Mouse (Mus musculus) embryonic facial prominence, embryonic 11.5 days (tissue): Measurements from ENCODE around the gene Rnf183. TPM values are rescaled to one million over a fixed set of nuclear protein-coding genes. Genes with fewer than 3 reads are reported as not detected.

Source experiments
- ATAC-seq: fragments of 200-750 bp; cut with Nextera tagmentation; replicated peaks from 2 replicates; pipeline ENCODE4 v1.8.0; 2017; ENCODE audit warnings: low read depth; ENCODE audit not compliant: insufficient number of reproducible peaks, low FRiP score, low TSS enrichment
- DNase-seq: peaks from one replicate; pipeline ENCODE4 v3.0.0-alpha.2; 2015; ENCODE audit warnings: low spot score
- H3K27ac ChIP-seq: fragments of 300-500 bp; sonication (generic); replicated peaks from 2 replicates; pipeline ENCODE4 v1.5.1; 2014; ENCODE audit warnings: mild to moderate bottlenecking, low read depth, low read length, control low read depth
- H3K27me3 ChIP-seq: fragments of 300-500 bp; sonication (generic); 2 replicates; pipeline ENCODE4 v1.6.1; 2014; ENCODE audit warnings: mild to moderate bottlenecking, low read length, moderate library complexity, mixed read lengths; ENCODE audit not compliant: control insufficient read depth, insufficient read depth
- H3K36me3 ChIP-seq: fragments of 300-500 bp; sonication (generic); replicated peaks from 2 replicates; pipeline ENCODE4 v1.6.1; 2014; ENCODE audit warnings: low read depth, mild to moderate bottlenecking, low read length, moderate library complexity, mixed read lengths; ENCODE audit not compliant: control insufficient read depth, insufficient read depth
- H3K4me1 ChIP-seq: fragments of 300-500 bp; sonication (generic); 2 replicates; pipeline ENCODE4 v1.6.1; 2014; ENCODE audit warnings: low read length, mixed read lengths; ENCODE audit not compliant: control insufficient read depth, insufficient read depth
- H3K4me2 ChIP-seq: fragments of 300-500 bp; sonication (generic); 2 replicates; pipeline ENCODE4 v1.6.1; 2014; ENCODE audit warnings: low read depth, mild to moderate bottlenecking, control low read depth, low read length, moderate library complexity
- H3K4me3 ChIP-seq: fragments of 300-500 bp; sonication (generic); 2 replicates; pipeline ENCODE4 v1.5.1; 2014; ENCODE audit warnings: low read depth, low read length, control low read depth
- H3K9ac ChIP-seq: fragments of 300-500 bp; sonication (generic); replicated peaks from 2 replicates; pipeline ENCODE4 v1.6.1; 2014; ENCODE audit warnings: mild to moderate bottlenecking, control low read depth, low read length
- H3K9me3 ChIP-seq: fragments of 300-500 bp; sonication (generic); replicated peaks from 2 replicates; pipeline ENCODE4 v1.6.1; 2016; ENCODE audit warnings: mild to moderate bottlenecking, low read length, inconsistent platforms, mixed read lengths; ENCODE audit not compliant: control insufficient read depth
- WGBS: fragments of 180-500 bp; shearing (Covaris S2); extraction: QIAGEN DNeasy Blood & Tissue Kit; methylation state at CpG from one replicate; pipeline ENCODE4 v1.1.7; 2014; 5-methylcytosine and 5-hydroxymethylcytosine counted together
- polyA plus RNA-seq: library from polyadenylated mRNA; unstranded; fragments of >200 nt; fragmentation: Nextera tagmentation; extraction: Ambion mirVana; gene quantifications from 2 replicates; pipeline ENCODE4 v1.2.1, GENCODE M21; 2014

Gene Rnf183
- polyA plus RNA-seq, 1 experiment from 2014 or later = not detected

DNA sequence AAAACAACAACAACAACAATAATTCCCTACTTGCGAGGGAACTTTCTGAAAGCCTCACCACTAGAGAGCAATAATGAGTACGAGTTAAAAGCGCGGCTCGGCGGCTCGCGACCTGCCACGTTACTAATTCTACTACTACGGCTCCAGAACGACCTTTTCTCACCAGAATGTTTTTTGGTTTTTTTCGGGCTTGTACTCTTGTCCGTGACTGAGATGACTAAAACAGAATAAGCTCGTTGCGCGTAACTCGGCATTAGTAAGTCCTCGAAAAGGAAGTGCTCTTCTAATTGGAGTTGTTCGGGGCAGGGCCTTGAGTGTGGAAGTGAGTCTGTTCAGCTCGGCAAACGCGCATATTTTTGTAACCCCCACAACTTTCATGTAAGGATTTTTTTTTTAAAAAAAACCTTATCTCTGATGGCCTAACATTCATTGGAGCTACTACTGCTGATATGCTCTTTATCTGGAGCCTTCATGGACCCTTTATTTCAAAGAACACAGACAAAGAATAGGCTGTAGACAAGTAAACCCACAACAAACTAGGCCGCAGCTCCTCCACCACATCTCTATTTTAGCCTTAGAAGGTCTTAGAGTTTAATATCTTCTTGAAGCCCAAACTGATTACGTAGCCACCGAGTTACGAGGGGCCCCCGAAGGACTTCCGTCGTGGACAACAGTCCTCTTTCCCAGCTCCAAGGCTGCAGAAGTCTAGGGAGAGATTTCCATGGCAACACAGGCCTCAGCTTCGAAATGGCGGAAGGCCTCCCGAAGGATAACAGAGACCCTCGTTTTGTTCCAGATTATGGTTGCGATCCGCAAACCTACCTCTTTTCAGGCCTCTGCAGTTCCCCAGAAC lies 27.1 kb downstream of the Rnf183 start:
- Histone ChIP-seq H3K4me1 (no peaks in the 10 kb centered on the region; the same call in 1 of the 2 replicates), H3K27ac (peak overlapping the region; percentile 52), H3K4me2 (peak overlapping the region; percentile 32), H3K9ac (peak overlapping the region; percentile 84), H3K9me3 (no peaks in the 10 kb centered on the region), H3K4me3 (peak overlapping the region; percentile 70), H3K36me3 (no peaks in the 10 kb centered on the region; the same call in 1 of the 2 replicates), H3K27me3 (no peaks in the 10 kb centered on the region)
- DNase-seq (peak; percentile 87), ATAC-seq (no peak; the same call in 1 of the 2 replicates)
- under 1% methylated on average over 35 of the region's 35 CpGs for WGBS

GRCm38 (mm10) chr4:62406133-62406532 lies 28.9 kb downstream of the Rnf183 start:
- Histone ChIP-seq H3K27me3 (no peaks in the 10 kb centered on the region), H3K4me1 (no peaks in the 10 kb centered on the region; the same call in 1 of the 2 replicates), H3K4me2 (no peak overlapping the region), H3K9ac (no peak overlapping the region), H3K4me3 (no peak overlapping the region), H3K27ac (no peak overlapping the region), H3K9me3 (no peaks in the 10 kb centered on the region), H3K36me3 (peaks cover 8% of the 10 kb centered on the region)
- 85% methylated on average over 4 of the region's 4 CpGs for WGBS
- DNase-seq (no peak), ATAC-seq (no peak)

GRCm38 (mm10) chr4:62398956-62399355 lies 36.1 kb downstream of the Rnf183 start:
- no peak for DNase-seq
- Histone ChIP-seq H3K27ac (no peak overlapping the region), H3K4me1 (no peaks in the 10 kb centered on the region), H3K27me3 (no peaks in the 10 kb centered on the region), H3K4me3 (no peak overlapping the region), H3K36me3 (peaks cover 16% of the 10 kb centered on the region), H3K9ac (no peak overlapping the region), H3K9me3 (no peaks in the 10 kb centered on the region), H3K4me2 (no peak overlapping the region)
- 92% methylated on average over 3 of the region's 3 CpGs for WGBS
- no peak for ATAC-seq

- H3K27ac ChIP-seq = no peak overlapping the region
- 88% methylated on average over 4 of the region's 4 CpGs for WGBS
- peaks cover 15% of the 10 kb centered on the region for H3K36me3 ChIP-seq
- no peaks in the 10 kb centered on the region for H3K27me3 ChIP-seq
- H3K4me1 ChIP-seq = no peaks in the 10 kb centered on the region
- no peaks in the 10 kb centered on the region for H3K9me3 ChIP-seq
- no peak overlapping the region for H3K4me3 ChIP-seq
- H3K9ac ChIP-seq = no peak overlapping the region
- ATAC-seq = no peak
- no peak for DNase-seq
- no peak overlapping the region for H3K4me2 ChIP-seq
These were observed 37.3 kb downstream of the Rnf183 start for GRCm38 (mm10) chr4:62397616-62398365.

DNA sequence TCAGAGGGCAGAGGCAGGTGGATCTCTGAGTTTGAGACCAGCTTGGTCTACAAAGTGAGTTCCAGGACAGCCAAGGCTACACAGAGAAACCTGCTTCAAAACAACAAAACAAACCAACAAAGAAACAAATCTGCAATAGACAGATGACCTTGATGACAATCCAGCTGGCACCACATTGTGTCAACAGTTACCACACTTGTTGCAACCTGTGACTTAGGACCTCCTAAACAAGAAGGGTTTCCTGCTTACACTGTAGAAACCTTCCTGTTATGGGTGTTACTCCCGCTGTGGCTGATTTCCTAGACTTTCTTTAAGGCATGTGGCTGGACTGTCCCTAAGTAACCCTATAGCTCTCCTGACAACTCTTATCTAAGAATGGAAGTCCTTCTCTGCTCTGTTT lies 39.2 kb downstream of the Rnf183 start:
- no peak overlapping the region for H3K4me2 ChIP-seq
- H3K4me1 ChIP-seq = no peaks in the 10 kb centered on the region
- DNase-seq (no peak), ATAC-seq (no peak)
- no peaks in the 10 kb centered on the region for H3K27me3 ChIP-seq
- no peaks in the 10 kb centered on the region for H3K9me3 ChIP-seq
- 93% methylated on average over 1 of the region's 1 CpGs for WGBS
- H3K27ac ChIP-seq = no peak overlapping the region
- H3K36me3 ChIP-seq = peaks cover 7% of the 10 kb centered on the region
- H3K4me3 ChIP-seq = no peak overlapping the region
- no peak overlapping the region for H3K9ac ChIP-seq

GRCm38 (mm10) chr4:62393459-62393858 lies 41.6 kb downstream of the Rnf183 start:
- Histone ChIP-seq H3K9me3 (no peaks in the 10 kb centered on the region), H3K4me3 (no peak overlapping the region), H3K4me1 (no peaks in the 10 kb centered on the region), H3K4me2 (no peak overlapping the region), H3K9ac (no peak overlapping the region), H3K27me3 (no peaks in the 10 kb centered on the region), H3K27ac (no peak overlapping the region), H3K36me3 (peaks cover 4% of the 10 kb centered on the region)
- DNase-seq = peak; percentile 11
- 67% methylated on average over 6 of the region's 6 CpGs for WGBS
- ATAC-seq = no peak

GRCm38 (mm10) chr4:62391892-62392291 lies 43.2 kb downstream of the Rnf183 start:
- 85% methylated on average over 7 of the region's 7 CpGs for WGBS
- Histone ChIP-seq H3K36me3 (peaks cover 4% of the 10 kb centered on the region), H3K4me1 (no peaks in the 10 kb centered on the region), H3K27me3 (no peaks in the 10 kb centered on the region), H3K4me3 (no peak overlapping the region), H3K9me3 (no peaks in the 10 kb centered on the region), H3K27ac (no peak overlapping the region), H3K4me2 (no peak overlapping the region), H3K9ac (no peak overlapping the region)
- ATAC-seq (no peak), DNase-seq (no peak)
